Mouse (Mus musculus) right cerebral cortex, postnatal 36 days (tissue): ENCODE measurements around the gene Snx3.
A peak's percentile ranks its signal among the peaks of the same experiment; 100 is the strongest.

Experiments used
- DNase-seq, 2 experiments: peaks; one replicate each; pipeline ENCODE4 v3.0.0; 2022; ENCODE audit warnings: low spot score in 2 of 2, mixed read lengths in 1 of 2

The Snx3 gene

DNA sequence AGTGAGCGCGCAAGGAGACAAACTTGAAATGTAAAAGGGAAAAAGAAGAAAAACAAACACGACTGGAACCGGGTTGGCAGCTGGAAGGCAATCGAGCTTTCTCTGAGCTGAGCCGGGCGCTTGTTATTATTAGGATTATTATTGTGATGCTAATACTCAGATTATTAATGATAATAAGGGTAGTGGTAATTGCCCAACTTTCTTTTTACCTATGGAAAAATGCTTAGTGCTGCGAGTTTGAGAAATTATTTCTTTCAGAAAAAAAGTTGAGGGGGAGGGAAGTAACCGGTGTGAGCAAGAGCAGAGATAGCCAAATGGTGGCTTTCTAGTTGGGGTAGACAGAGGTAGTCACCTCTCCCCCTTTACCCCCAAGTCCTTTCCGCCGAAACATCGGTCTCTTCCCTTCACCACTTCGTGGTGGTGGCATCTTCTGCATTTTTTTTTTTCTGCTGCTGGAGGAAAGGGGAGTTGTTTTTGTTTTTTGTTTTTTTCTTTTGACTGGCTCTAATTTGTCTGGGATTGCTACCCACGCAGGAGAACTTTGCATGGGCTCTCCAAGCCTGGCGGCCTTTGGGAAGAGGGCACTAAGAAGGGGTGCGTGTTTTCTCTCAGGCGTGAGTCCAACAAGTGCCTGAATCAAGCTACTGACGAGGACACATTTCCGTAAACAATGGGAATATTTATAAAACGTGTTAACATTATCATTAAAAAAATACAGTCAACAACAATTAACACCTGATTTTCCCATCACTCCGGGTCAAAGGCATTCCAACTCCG, 77.1 kb downstream of the Snx3 start:
- no peak for DNase-seq

DNA sequence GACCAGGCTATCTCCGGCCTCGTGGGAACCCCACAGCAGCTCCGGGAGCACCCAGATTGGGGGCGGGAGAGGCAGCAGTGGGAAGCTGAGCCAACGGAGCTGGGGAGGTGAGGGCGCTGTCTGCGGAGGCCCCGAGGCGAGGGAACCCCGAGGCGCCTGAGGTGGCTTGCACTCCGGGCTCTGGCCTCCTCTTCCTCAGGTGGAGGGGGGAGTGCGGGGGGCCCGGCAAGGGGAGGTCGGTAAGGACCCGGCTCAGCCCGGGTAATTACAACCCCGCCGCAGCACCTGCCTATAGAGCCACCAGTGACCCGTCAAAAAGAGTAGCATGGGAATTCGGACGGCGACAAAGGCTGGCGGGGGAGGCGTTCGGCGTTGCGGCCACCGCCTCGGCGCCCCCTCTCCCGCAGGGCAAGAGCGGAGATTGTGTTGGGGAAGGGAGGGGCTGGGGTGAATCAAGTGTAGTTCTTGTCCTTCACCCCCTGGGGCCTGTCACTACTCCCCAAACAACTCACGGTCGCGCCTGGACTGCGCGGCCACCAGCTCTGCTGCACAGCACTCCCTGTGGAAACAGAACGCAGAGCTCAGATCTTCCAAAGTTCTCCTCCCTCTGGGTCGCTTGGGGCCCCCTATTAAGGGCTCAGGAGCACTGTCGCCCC, 77.8 kb downstream of the Snx3 start:
- DNase-seq = no peak

DNA sequence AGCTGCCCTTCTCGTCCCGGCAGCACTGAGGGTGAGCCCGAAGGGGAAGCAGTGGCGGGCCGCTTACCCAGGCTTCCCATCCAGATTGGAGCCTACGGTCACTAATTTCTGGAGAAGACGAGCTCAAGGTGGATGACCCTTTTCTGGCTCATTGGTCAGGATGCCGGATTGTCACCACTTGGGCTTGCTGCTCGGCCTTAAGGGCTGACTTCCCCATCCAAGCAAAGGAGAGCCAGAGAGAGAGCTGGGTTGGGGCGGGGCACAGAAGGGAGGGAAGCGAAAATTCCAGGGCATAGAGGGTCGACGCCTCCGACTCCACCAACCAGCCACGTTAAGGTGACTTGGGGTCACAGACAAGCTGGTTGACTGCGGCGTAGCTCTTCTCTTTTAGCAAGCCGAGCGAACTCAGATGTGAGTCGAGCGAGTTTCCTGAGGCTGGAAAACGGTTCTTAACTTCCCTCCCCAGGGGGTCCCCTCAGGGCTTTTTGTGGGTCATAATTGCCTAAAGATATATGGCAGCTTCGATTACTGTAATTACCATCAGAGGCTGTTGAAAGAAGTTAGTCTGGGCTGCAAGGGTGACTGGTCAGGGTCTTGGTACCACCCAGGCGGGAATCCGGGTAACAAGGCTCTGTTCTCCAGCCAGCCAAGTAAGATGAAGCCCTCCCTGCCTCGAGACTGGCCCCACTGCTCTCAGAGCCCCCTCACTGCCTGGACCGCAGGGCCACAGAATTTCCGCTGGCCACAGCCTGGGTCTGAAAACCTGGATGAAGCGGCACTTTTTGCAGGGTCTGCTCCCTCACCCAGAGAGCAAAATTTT, 78.5 kb downstream of the Snx3 start:
- no peak for DNase-seq

DNA sequence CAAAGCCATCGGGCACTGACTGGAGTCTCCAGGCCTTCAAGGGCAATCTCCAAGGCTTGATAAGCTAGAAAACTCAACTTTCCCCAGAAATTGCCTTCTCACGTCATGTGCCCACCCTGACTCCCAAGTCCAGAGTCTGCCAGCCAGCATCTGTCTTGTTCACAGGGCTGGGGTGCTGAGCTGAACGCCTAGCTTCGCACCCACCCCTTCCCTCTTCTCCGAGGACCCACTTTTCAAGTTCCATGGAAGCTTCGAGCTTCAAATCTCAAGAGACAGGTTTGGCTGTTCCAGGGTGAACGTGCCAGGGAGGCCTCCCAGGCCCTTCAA, 79.1 kb downstream of the Snx3 start:
- DNase-seq = no peak

DNA sequence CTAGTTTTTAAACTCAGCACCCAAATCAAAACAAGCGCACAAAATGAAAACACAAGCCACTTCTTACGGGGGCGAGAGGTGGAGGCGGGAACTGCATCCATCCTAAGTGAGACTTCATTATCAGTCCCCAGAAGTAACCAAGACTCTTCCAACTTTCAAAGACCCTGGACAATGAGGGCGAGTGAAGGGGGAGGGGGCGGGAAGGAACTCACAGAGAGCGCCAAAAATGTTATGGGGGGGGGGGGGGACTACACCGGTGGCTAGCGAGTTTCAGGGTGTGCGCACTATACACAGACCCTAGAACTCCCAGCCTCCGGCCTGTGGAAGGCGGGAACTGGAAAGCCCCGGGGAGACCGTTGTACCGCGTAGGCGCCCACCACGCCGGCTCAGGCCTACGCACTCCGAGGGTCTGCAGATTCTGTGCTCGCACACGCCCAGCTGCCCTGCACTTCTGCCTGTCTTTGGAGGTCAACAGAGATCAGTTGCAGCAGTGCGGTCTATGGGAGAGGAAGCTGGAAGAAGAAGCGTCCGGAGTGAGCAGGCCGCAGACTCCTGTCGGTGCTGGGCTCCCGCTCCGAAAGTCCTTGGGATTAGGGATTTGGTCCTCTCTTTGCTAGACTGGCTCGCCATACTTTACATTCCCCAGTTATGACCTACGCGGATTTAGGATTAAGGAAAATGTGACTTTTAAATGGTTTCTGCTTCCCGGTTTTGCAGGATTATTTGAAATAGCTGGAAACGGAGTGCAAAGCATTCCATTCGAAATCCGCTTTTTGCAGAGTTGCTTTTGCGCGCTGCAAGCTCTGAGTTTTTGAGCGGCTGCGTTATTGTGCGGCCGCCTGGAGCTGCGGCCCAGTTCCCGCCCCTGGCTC, 80.1 kb downstream of the Snx3 start:
- no peak for DNase-seq

DNA sequence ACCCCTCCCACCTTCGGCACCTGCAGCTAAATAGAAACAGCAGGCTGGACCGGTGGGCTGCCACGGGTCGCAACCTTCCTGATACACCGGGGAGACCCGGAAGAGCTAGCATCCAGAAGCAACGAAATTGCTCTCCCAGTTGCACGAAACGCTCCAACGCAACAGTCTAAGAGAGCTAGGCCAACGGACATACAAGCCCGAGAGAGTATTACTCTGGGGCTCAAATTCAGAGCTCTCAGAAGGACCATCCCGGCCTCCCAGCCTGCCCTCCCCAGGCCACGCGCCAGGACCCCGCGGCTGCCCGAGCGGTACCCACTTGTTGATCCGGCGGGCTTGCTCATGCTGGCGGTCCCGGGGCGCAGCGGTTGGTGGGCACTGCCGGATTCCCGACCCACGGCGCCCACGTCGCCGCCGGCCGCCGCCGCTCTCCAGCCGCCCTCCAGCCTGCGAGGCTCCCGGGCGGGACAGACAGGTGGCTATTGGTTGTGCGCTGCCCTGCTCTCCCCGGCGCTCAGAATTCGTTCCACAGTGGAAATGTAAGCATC, 80.8 kb downstream of the Snx3 start:
- no peak for DNase-seq

DNA sequence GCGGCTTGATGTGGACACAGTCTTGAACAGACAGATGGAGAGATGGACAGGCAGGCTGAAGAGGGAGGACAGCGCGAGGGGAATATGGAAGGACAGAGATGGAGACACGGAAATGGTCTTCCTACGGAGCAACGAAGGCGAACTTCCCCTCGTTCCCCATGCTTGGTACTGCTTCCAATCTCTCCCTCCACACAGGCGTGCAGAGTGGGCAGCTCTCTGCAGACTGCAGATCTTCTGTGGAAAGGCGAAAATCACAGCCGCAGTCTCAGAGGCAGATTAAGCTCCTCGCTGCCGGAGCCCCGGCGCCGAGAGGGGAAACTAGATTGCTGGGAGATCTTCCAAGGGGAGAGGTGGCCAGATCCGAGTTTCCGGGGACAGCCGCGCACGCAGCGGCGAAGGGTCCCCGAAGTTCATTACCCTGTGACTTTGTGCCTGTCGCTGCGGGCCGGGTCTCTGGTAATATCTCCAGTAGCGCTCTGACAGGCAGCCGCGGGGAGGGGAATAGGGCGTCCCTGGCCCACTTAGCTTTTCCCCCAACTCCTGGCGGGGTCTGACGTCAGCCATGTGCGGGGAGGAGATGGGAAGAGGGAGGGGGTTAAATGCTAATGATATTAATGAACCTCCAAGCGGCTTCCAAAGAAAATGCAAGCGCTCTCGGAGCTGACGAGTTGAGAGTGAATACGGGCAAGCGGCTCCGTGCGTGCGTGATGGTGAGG, 81.5 kb downstream of the Snx3 start, which contains the start of the genes Nr2e1 and Ostm1:
Gene Nr2e1 (minus strand): TSS at position 476 of the 716 bp plus-strand sequence.
Gene Ostm1 (plus strand): TSS at position 666 of the 716 bp plus-strand sequence.
- DNase-seq = peak; percentile 29 to 49

DNA sequence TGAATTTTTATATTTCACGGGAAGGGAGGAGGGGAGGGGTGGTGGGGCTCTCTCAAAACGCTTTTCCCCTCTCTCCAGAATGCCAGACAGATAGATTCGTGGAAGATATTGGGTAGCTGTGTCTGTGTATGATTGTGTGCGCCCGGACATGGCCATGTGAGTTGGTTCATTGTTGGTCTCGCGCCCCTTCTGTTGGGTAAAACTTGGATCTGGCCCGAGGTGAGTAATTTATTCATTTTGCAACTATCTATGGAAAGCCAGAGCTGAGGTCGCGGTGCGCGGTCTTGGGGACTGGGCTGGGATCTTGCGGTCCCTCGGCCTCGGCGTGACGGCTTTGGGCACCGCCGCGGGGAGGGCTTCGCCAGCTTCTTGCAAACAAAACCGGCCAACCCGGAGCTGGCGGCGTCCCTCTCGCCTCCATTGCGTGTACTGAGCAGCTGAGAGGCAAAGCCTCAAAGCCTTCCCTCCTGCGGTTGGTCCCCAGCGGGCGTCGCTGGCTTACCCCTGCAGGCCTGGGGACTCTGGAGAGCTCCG, 82.1 kb downstream of the Snx3 start:
- DNase-seq = no peak

DNA sequence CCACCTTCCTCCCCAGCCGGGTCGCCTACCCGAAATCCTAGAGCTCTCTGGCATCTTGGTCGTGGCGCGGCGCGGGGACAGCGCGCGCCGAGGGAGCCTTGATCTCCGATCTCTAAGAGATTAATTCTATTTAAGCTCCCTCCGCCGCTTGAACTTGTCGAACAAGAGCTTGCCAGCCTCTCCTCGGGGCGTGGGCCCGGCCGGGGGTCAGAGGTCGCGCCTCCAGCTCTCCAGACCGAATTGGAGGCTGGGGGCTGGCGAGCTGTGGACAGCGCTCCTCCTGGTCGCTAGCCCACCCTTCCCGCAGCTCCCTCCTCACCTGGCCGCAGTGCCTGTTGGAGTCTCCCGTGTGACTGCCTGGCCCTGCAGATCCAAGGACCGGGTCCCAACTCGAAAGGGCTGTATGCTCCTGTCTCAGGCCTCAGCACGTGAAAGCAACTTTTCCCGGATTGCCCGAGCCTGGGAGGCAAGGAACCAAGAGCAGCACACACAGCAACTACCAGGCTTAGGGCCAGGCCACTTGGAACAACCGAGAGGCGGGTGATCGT, 82.7 kb downstream of the Snx3 start:
- DNase-seq = no peak
